Comparison of ENCODE assay signal across 8 mouse cellular contexts in the genomic region with DNA sequence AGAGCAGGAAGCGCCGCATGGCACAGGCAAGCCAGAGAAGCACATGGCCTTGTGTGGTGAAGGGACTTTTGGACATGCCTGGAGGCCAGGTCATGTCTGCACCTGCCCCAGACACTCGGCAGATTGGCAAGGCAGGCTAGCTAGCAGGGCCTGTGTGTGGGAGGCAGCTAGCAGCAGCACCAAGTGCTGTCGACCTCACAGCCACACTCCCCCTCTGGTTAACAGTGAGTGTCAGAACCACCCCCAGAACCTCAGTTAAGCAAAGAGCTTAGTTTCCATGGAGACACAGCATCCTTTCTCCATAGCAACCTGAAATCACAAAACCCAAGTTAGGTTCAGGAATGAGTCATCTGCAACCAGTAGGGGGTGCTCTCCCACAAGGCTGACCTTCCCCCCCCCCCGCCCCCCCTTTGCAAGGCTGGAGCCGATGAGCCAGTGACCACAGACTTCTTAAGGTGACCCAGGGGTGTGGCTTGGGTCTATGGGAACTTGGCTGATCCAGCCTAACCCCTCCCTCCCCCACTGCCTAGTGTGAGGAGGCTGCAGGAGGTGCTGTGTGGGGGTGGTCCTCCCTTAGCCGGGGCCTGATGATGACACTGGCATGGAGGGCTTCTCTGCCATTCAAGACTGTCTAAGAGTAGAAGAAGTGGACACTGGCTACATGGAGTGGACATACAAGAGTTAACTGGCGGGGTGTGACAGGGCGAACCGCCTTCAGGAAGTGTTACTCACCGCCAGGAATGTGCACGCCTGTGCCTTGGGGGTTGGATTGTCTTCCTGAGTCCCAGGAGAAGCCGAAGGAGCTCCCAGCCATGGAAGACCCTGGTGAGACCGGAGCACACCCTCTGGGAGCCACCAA. TPM values are rescaled to one million over a fixed set of nuclear protein-coding genes. Genes with fewer than 3 reads are reported as not detected.
DNase-seq lines count a peak whose midpoint lies in the region; ATAC-seq and TF ChIP-seq lines count a peak whose summit lies in the region.

A gene (plus strand): TSS at position 435 of the 859 bp plus-strand sequence.

- peaks cover 36% of the 10 kb centered on the region for H3K4me1 ChIP-seq in embryonic facial prominence, embryonic 10.5 days
- H3K4me1 ChIP-seq in heart, embryonic 16.5 days (ENCODE audit: control insufficient read depth, insufficient read depth, low read length) = peaks cover 29% of the 10 kb centered on the region
- H3K4me1 ChIP-seq in liver, embryonic 14.5 days (replicated peaks; ENCODE audit: control insufficient read depth in 2 of 2, insufficient read depth in 2 of 2, low read length in 1 of 2) = no peaks in the 10 kb centered on the region
- peaks cover 13% of the 10 kb centered on the region for H3K4me1 ChIP-seq in neural tube, embryonic 15.5 days

- H3K27me3 ChIP-seq in embryonic facial prominence, embryonic 10.5 days (replicated peaks; ENCODE audit: low read depth, poor library complexity, severe bottlenecking) = peaks cover 54% of the 10 kb centered on the region
- H3K27me3 ChIP-seq in heart, embryonic 16.5 days (ENCODE audit: control insufficient read depth, insufficient read depth, low read length) = peaks cover 16% of the 10 kb centered on the region
- H3K27me3 ChIP-seq in liver, embryonic 14.5 days (ENCODE audit: control insufficient read depth, insufficient read depth, low read length) = peaks cover 21% of the 10 kb centered on the region
- peaks cover 48% of the 10 kb centered on the region for H3K27me3 ChIP-seq in neural tube, embryonic 15.5 days (replicated peaks)

- peak; percentile 65 for ATAC-seq in heart, embryonic 16.5 days (replicated peaks; ENCODE audit: extremely low read depth, insufficient read depth, low FRiP score)
- no peak for ATAC-seq in liver, embryonic 14.5 days (ENCODE audit: insufficient read depth)
- 0 out of 2 replicates have a peak, but pooled peaks have one; percentile 15 for ATAC-seq in neural tube, embryonic 15.5 days (ENCODE audit: low FRiP score)
- ATAC-seq in megakaryocyte-erythroid progenitor cell, adult 5-6 weeks (replicated peaks; ENCODE audit: low FRiP score, low TSS enrichment, poor library complexity, severe bottlenecking) = no peak

- H3K4me3 ChIP-seq in embryonic facial prominence, embryonic 10.5 days = peak within 1 kb of the TSS; percentile 44
- peak within 1 kb of the TSS; percentile 36 for H3K4me3 ChIP-seq in heart, embryonic 16.5 days (ENCODE audit: low read length)
- no peak within 1 kb of the TSS for H3K4me3 ChIP-seq in liver, embryonic 14.5 days (ENCODE audit: insufficient read depth in 1 of 2, low read depth in 2 of 2, low read length in 2 of 2)
- no peak within 1 kb of the TSS; the same call in 1 of the 2 replicates for H3K4me3 ChIP-seq in neural tube, embryonic 15.5 days (replicated peaks)

- peaks cover 49% of the 10 kb centered on the region for H3K36me3 ChIP-seq in embryonic facial prominence, embryonic 10.5 days (replicated peaks)
- H3K36me3 ChIP-seq in heart, embryonic 16.5 days (ENCODE audit: control insufficient read depth, insufficient read depth) = peaks cover 12% of the 10 kb centered on the region; the same call in 1 of the 2 replicates
- H3K36me3 ChIP-seq in liver, embryonic 14.5 days (replicated peaks; ENCODE audit: control insufficient read depth, insufficient read depth, low read depth) = no peaks in the 10 kb centered on the region
- H3K36me3 ChIP-seq in neural tube, embryonic 15.5 days = peaks cover 36% of the 10 kb centered on the region

- TF ChIP-seq CTCF in liver, embryonic 14.5 days (IDR thresholded peaks at IDR 0.05; ENCODE audit: low read depth) = peak; percentile 56

- H3K9ac ChIP-seq in heart, embryonic 16.5 days (ENCODE audit: low read length) = peak within 1 kb of the TSS; percentile 55
- no peak within 1 kb of the TSS for H3K9ac ChIP-seq in liver, embryonic 14.5 days (replicated peaks)
- H3K9ac ChIP-seq in neural tube, embryonic 15.5 days (replicated peaks) = no peak within 1 kb of the TSS

- no peaks in the 10 kb centered on the region for H3K9me3 ChIP-seq in embryonic facial prominence, embryonic 10.5 days
- H3K9me3 ChIP-seq in heart, embryonic 16.5 days (replicated peaks; ENCODE audit: control insufficient read depth, low read length) = no peaks in the 10 kb centered on the region
- no peaks in the 10 kb centered on the region for H3K9me3 ChIP-seq in liver, embryonic 14.5 days (ENCODE audit: control insufficient read depth, low read length)
- no peaks in the 10 kb centered on the region for H3K9me3 ChIP-seq in neural tube, embryonic 15.5 days (replicated peaks)

- DNase-seq in right cerebral cortex, adult 18-20 months = peak; percentile 91
- DNase-seq in right cerebral cortex, postnatal 14 days = no peak
- DNase-seq in embryonic facial prominence, embryonic 10.5 days (ENCODE audit: low spot score) = peak; percentile 76
- peak; percentile 69 for DNase-seq in kidney, postnatal 14 days
- DNase-seq in liver, embryonic 14.5 days (ENCODE audit: low read depth in 3 of 3, low spot score in 3 of 3) = no peak

- WGBS in embryonic facial prominence, embryonic 10.5 days = 12% methylated on average over 14 of the region's 14 CpGs
- WGBS in heart, embryonic 16.5 days = 19% methylated on average over 13 of the region's 14 CpGs
- WGBS in liver, embryonic 14.5 days (ENCODE audit: insufficient replicate concordance) = 19% methylated on average over 14 of the region's 14 CpGs
- 21% methylated on average over 14 of the region's 14 CpGs for WGBS in neural tube, embryonic 15.5 days

- peak within 1 kb of the TSS; percentile 51 for H3K4me2 ChIP-seq in heart, embryonic 16.5 days (ENCODE audit: low read depth, low read length)
- H3K4me2 ChIP-seq in liver, embryonic 14.5 days (ENCODE audit: low read depth) = peak within 1 kb of the TSS; percentile 13; the same call in 1 of the 2 replicates
- H3K4me2 ChIP-seq in neural tube, embryonic 15.5 days = peak within 1 kb of the TSS; percentile 24

- H3K27ac ChIP-seq in embryonic facial prominence, embryonic 10.5 days (replicated peaks) = peak within 1 kb of the TSS; percentile 67
- H3K27ac ChIP-seq in heart, embryonic 16.5 days (ENCODE audit: low read length) = peak within 1 kb of the TSS; percentile 9; the same call in 1 of the 2 replicates
- H3K27ac ChIP-seq in liver, embryonic 14.5 days = no peak within 1 kb of the TSS
- H3K27ac ChIP-seq in neural tube, embryonic 15.5 days (replicated peaks) = no peak within 1 kb of the TSS

- TF ChIP-seq EP300 in liver, embryonic 14.5 days (IDR thresholded peaks at IDR 0.05; ENCODE audit: low read depth) = no peak

RNA-seq across cellular contexts. Expression of the gene that starts here (rescaled TPM):
- 2.4 and 3.2 TPM in 2 replicates for polyA plus RNA-seq in embryonic facial prominence, embryonic 10.5 days (2016; fragmentation: Nextera tagmentation; extraction: Ambion mirVana)
- polyA plus RNA-seq in heart, embryonic 16.5 days (2015; fragmentation: Nextera tagmentation; extraction: Ambion mirVana) = 1.8 and 2.2 TPM in 2 replicates
- 0.42 and 0.54 TPM in 2 replicates for polyA plus RNA-seq in liver, embryonic 14.5 days (2012; rRNA removed)
- polyA plus RNA-seq in liver, embryonic 14.5 days (2014; fragmentation: Nextera tagmentation; extraction: Ambion mirVana) = 0.13 and 0.28 TPM in 2 replicates
- polyA plus RNA-seq in neural tube, embryonic 15.5 days (2015; fragmentation: Nextera tagmentation; extraction: Ambion mirVana) = 0.89 and 1.0 TPM in 2 replicates
- 0.89 and 1.3 TPM in 2 replicates for total RNA-seq in megakaryocyte-erythroid progenitor cell, adult 5-6 weeks (2014; fragmentation: Nextera tagmentation)
- 0.66 TPM in 1 of 2 replicates, not detected in the other for total RNA-seq in megakaryocyte-erythroid progenitor cell, adult 5-6 weeks (2017)

Comparison
In these comparisons a context has a peak if more than half of its experiments do, and no peak if none do; other contexts are left out.
1. DNase-seq: peak in right cerebral cortex, adult 18-20 months (single experiment), embryonic facial prominence, embryonic 10.5 days (single experiment) and kidney, postnatal 14 days (single experiment); none in right cerebral cortex, postnatal 14 days (single experiment) and liver, embryonic 14.5 days (0 of 3).
2. H3K27ac ChIP-seq: peak in embryonic facial prominence, embryonic 10.5 days (single experiment) and heart, embryonic 16.5 days (single experiment); none in liver, embryonic 14.5 days (single experiment) and neural tube, embryonic 15.5 days (single experiment).
3. H3K4me3 ChIP-seq: peak in embryonic facial prominence, embryonic 10.5 days (single experiment) and heart, embryonic 16.5 days (single experiment); none in liver, embryonic 14.5 days (0 of 2) and neural tube, embryonic 15.5 days (single experiment).
4. ATAC-seq: peak in heart, embryonic 16.5 days (single experiment) and neural tube, embryonic 15.5 days (single experiment); none in liver, embryonic 14.5 days (single experiment) and megakaryocyte-erythroid progenitor cell, adult 5-6 weeks (single experiment).
5. Peak in every context shown above with its lines, with median percentiles within 50 percentile points of each other: H3K4me2 ChIP-seq.